Mouse (Mus musculus): ENCODE results near the gene Olfr984.

Olfr984 gene

DNA sequence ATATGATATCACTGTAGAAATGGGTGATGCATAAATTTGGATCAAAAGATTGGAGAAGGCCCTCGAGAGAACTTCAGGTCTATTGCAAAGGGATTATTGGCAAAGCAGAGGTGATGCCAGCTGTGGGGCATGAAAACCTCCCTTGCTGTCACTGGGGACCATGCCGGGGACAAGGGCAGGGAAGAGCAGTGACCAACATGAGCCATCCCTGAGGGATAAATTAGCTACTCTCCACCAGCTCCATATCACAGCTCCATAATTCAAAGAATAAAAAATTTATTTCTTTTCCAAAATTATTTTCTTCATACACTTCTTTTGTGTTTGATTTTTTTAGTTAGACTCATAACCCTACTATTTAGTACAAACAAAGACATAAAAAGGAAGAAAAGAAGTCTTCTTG, at the start of gene Olfr984:
Gene Olfr984 (minus strand): TSS at position 101 of the 400 bp plus-strand sequence.
- no peak for DNase-seq (ENCODE audit: low spot score)

DNA sequence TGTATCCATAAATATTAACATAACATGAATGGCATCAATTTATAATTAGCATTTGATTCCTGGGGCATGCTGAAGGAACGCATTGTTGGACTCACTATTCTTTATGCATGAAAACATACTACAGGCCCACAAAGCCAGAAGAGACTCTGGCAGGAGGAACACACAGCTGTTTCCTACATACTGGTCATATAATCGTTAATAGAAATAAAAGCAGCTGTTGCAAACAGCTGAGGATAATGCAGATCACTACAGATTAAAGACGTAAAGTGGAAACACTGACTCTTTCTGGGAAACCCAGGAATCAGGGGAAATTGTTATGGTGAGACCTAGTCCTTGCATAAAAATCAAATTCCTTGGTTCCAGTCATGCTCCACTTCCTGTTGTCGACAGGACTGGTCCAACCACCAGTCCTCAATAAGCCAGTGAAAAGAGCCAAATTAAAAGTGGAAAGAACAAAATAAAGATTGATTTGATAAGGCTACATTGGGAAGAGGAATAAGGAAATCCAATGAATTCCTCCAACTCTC, 41.2 kb upstream of the Olfr984 start:
- no peak for DNase-seq (ENCODE audit: low spot score)

DNA sequence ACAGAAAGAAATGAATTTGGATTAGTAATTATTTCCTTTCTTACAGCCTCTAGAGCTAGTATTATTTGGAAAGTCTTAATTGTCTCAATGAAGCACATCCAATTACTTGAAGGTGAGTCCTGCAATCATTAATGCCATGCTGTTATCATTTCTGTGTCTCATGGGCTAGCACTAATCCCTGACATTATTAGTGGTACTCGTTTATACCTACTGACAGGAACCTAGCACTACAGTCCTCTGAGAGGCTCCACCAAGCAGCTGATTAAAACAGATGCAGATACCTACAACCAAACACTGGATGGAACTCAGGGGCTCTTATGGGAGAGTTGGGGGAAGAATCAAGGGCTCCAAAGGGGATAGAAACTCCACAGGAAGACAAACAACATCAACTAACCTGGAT, 27.5 kb upstream of the Olfr984 start:
- DNase-seq (ENCODE audit: low spot score): no peak

DNA sequence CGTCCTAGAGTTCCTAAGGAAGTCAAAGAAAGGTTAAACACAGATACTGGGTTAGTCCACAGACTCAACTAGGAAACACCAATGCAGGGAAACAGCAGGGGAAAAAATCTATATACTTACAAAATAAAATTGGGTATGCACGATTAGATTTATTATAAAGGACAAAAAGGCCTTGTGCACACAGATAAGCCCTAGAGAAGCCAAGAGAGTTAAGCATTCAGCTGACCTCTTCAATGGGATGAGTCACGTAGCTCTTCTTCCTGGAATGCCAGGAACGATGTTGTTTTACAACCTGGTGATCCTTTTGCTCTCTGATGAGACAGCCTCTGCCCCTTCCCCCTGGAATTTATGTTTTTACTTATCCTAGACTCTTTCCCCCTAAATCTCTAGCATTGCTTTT, 25.5 kb upstream of the Olfr984 start:
- no peak for DNase-seq (ENCODE audit: low spot score)

DNA sequence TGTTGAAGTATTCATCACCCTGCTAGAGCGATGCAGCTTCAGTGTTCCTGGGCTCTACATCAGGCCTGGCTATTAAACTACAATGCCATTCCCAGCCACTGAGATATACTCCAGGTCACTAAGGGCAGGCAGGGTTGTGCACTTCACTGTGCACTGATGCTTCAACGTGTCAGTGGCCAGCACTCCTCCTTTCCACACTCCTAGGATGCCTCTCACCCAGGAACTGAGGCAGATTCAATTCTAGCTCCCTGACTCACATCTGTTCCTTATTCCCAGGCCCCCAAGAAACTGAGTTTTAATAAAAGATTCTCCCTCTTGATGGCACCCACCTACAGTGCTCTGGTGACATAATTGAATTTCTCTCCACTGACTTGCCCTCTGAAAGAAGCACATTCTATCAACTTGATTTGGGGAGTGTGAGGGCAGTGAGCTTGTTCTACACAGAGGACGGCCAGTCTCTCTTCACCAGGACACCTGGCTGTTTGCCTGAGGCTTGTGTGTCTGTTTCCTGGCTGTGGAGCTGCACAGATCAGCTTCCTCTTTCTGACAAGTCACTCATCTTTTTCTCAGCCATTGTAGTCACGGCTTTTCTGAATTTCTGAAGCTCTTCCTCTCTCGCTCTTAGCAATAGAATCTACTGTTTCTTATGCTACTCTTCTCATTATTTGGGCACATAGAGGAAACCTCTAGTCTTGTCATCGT, 23.1 kb upstream of the Olfr984 start:
- no peak for DNase-seq (ENCODE audit: low spot score)

DNA sequence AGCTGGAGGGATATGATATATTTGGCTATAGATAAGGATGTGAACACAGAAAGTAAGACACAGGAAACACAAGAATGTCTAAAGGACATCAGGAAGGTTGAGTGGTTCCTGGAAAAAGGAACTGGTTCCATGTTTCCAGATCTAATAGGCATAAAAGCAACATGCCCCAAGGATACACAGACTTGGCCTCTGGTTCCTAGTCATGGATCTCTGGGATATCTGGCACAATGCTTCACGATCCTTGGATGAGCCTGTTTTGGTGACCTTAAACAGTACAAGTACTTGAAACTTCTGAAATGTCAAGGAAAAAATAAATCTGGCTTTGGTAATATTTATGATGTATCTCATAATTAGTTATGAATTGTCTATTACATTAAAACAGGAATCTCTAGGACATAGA, 16.6 kb upstream of the Olfr984 start:
- DNase-seq (ENCODE audit: low spot score): no peak

DNA sequence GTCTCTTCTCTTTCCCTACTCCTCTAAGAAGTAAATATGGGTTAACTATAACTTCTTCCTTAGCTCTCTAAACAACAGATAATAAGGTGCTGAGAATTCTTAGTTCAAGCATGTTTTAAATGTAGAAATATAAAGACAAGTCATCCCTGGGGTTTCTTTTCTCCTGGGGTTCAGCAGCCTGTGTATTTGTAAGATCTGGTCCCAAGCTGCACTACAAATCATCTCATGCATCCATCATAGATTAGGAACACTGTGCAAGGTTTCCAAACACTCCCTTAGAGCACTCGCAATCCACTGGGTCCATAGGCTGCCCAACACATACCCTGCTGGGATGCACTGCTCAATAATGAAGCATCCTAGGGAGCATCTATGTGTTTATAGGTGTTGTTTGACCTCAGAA, 16.1 kb upstream of the Olfr984 start, which contains the start of gene Olfr985:
Gene Olfr985 (minus strand): TSS at position 101 of the 400 bp plus-strand sequence.
- DNase-seq (ENCODE audit: low spot score): no peak

DNA sequence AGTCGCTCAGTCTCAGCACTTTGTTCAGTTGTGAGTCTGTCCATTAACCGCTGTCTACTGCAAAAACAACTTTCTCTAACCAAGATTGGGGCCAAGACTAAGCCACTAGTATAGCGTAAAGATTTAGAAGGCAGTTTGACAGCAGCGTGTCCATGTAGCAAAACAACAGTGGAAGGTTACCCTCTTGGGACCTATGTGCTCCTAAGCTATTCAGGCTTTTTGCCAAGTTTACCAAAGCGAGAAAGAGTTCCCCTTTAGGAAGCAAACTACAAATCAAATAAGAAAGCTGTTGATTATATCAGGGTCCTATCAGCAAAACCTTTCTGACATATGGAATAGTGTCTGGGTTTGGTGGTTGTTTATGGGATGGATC, 3.3 kb upstream of the Olfr984 start:
- DNase-seq (ENCODE audit: low spot score): no peak

DNA sequence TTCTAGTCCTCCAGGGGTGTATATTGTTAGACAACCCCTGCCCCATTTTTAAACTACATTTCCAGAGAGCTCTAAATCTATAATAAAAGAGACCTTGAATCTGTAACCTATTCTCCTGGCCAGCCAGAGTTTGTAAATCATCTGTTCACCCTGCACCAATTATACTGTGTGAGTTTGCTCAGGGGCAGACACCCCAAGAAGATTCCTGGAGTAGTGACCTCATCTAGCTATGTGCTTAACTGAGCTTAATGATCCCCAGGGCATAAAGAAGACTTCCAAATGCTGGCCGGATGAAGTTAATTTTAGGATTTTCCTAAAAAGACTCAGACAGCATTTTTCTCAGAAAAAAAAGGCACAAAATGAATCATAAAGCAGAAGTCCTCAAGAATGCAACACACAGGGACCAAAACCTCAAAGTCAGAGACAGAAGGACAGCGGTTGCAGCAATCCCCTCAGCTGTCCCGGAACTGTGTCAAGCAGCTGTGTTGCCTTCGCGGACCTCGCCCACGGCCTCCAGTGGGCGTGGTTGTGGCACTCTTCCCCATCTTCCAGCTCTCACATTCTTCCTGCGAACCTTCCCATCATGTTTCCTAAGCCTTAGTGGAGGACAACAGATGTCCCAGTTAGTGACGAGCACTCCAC, 2.8 kb upstream of the Olfr984 start:
- peak; percentile 20 for DNase-seq (ENCODE audit: low spot score)

DNA sequence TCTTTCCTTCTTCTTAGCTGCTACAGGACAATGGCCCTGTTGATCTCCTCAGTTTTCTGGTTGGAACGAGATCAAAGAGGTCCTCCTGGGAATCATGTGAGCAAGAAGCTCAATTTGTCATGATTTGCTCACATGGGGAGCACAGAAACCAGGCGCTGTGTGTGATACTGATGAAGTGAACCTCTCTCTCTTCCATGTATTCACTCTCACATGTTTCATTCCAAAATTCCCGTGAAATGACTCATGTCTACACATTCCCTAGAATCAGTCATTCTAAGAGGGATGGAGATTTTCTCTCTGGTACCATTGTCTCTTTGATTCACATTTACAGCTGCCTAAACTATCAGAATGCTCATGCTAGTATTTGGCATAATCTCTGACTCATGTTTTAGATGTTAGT, 19.2 kb downstream of the Olfr984 start:
- DNase-seq (ENCODE audit: low spot score): no peak

DNA sequence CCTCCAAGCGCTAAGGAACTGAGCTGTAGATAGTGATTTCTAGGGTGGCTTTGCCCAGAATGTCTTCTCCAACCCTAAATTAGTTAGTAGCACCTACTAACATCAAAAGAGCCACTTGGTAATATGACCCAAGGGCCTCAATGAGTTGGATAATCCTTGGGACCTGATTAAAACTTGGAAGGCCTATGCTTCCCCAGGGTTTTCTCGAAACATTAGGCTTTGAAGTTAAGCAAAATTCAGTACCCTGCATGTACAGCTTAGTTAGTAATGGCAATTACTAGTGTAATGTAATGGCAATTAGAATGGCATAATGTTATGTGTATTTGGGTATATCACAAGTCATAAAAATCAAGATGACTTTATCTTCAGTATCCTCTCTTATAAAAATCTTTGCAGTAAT, 20.5 kb downstream of the Olfr984 start, which contains the start of gene Olfr983:
Gene Olfr983 (minus strand): TSS at position 101 of the 400 bp plus-strand sequence.
- DNase-seq (ENCODE audit: low spot score): no peak

DNA sequence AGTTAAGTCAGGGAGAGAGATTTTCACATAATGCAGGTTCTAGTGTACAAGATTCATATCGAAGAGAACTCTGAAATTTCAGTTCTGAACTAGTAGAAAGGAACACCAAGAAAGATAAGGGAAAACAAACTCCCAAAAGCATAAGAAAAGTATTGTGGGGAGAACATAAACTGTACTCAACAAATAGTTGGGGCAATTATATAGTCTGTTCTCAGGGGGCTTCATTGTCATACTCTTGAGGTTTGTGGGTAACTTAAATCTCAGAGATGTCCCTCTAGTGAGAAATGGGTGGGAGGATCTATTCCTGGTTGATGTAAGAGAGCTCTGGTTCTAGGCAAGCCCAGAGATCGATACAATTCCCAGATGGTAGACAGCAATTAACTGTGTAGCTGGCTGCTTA, 40.5 kb downstream of the Olfr984 start, which contains the start of gene Olfr982:
Gene Olfr982 (plus strand): TSS at position 301 of the 400 bp plus-strand sequence.
- DNase-seq (ENCODE audit: low spot score): no peak

DNA sequence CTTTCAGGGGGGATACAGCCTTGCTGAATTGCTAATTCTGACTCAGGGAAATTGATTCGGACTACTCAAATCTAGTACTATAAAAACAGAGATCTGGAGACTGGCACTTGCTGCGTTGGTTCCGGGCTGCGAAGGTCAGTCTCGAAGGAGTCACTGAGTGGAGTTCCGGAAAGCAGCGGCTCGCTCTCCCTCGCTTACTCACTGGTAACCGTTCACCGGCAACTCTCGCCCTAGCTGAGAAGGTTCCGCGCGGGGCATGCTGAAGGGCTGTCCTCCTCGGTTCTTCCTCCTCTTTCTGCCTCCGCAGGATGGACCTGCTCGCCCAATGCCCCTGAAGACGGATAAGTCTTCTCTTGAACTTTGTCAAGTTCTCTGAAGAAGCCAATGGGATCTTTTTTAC, 63.9 kb downstream of the Olfr984 start:
- DNase-seq (ENCODE audit: low spot score): no peak
